Mouse (Mus musculus): ENCODE measurements at regions not wholly inside any gene's neighbourhood (a gene's known extent, or its start where the extent isn't known, plus 50 kb on each side); places are given as distances from the start of the nearest gene placed in this dataset.

DNA sequence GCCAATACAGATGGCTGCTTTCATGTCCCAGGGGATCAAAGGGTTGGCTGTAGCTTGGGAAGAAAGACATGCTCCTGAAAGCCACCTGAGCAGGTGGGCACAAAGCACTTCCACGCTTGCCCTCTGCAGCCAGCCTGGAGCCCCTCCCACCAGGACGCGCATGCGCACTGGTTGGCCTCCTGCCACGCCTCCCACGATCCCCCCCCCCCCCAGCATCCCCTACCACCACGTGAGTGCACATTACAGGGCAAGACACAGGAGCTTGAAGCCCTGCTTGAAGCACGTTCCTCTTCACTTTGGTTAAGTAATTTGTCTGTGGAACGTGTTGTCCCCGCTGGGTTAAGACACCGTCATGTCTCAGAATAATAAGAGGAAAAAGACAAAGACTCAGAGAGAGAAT lies 124.6 kb downstream of the Vegfa start:
- Histone ChIP-seq H3K79me2 (replicated peaks; ENCODE audit: control insufficient read depth, extremely low read depth, insufficient read depth, poor library complexity, severe bottlenecking) (no peaks in the 10 kb centered on the region), H3K9me3 (replicated peaks; ENCODE audit: low read length) (peaks cover 15% of the 10 kb centered on the region), H3K4me3 (replicated peaks in 1 of 3; ENCODE audit: low read depth in 2 of 3, low read length in 2 of 3, poor library complexity in 1 of 3) (no peak overlapping the region), H3K9ac (ENCODE audit: insufficient read depth, low read depth) (no peak overlapping the region), H3K27me3 (replicated peaks) (peaks cover 93% of the 10 kb centered on the region), H3K4me2 (ENCODE audit: insufficient read depth, low read depth, poor library complexity, severe bottlenecking) (no peak overlapping the region), H3K36me3 (replicated peaks in 1 of 2; ENCODE audit: control insufficient read depth in 1 of 2, insufficient read depth in 1 of 2, low read length in 1 of 2) (no peaks in the 10 kb centered on the region), H3K27ac (ENCODE audit: insufficient read depth, low read depth) (no peak overlapping the region), H3K4me1 (ENCODE audit: control insufficient read depth in 1 of 2, insufficient read depth in 2 of 2) (no peaks in the 10 kb centered on the region)
- dilution Hi-C loops (cut with MboI; ENCODE audit: extremely low pct_ligation_motif_present, extremely low pct_unique_long_range_greater_than_20kb, low sequenced_read_pairs): no loop called here
- TF ChIP-seq ZC3H11A (IDR thresholded peaks at IDR 0.05; ENCODE audit: low read depth, low read length) (no peak), NRF1 (IDR thresholded peaks at IDR 0.05; ENCODE audit: low read depth, low read length) (peak; percentile 48)
- in situ Hi-C loops (cut with MboI; ENCODE audit: low pct_ligation_motif_present, low pct_unique_long_range_greater_than_20kb, low sequenced_read_pairs): no loop called here
- DNase-seq (ENCODE audit: extremely low read depth): no peak

- Histone ChIP-seq H3K27ac (ENCODE audit: insufficient read depth, low read depth) (no peak overlapping the region), H3K27me3 (replicated peaks) (peaks cover 86% of the 10 kb centered on the region), H3K36me3 (replicated peaks in 1 of 2; ENCODE audit: control insufficient read depth in 1 of 2, insufficient read depth in 1 of 2, low read length in 1 of 2) (no peaks in the 10 kb centered on the region), H3K4me3 (replicated peaks in 1 of 3; ENCODE audit: low read depth in 2 of 3, low read length in 2 of 3, poor library complexity in 1 of 3) (no peak overlapping the region), H3K4me1 (ENCODE audit: control insufficient read depth in 1 of 2, insufficient read depth in 2 of 2) (no peaks in the 10 kb centered on the region), H3K79me2 (replicated peaks; ENCODE audit: control insufficient read depth, extremely low read depth, insufficient read depth, poor library complexity, severe bottlenecking) (no peaks in the 10 kb centered on the region), H3K4me2 (ENCODE audit: insufficient read depth, low read depth, poor library complexity, severe bottlenecking) (no peak overlapping the region), H3K9ac (ENCODE audit: insufficient read depth, low read depth) (no peak overlapping the region), H3K9me3 (replicated peaks; ENCODE audit: low read length) (peaks cover 5% of the 10 kb centered on the region)
- no peak for DNase-seq (ENCODE audit: extremely low read depth)
- in situ Hi-C loops (cut with MboI; ENCODE audit: low pct_ligation_motif_present, low pct_unique_long_range_greater_than_20kb, low sequenced_read_pairs) (no loop called here), dilution Hi-C loops (cut with MboI; ENCODE audit: extremely low pct_ligation_motif_present, extremely low pct_unique_long_range_greater_than_20kb, low sequenced_read_pairs) (no loop called here)
- TF ChIP-seq ZNF384 (IDR thresholded peaks at IDR 0.05; ENCODE audit: low read depth, low read length): no peak
- no peak for TF ChIP-seq MAZ (IDR thresholded peaks at IDR 0.05; ENCODE audit: low read depth, low read length)
- TF ChIP-seq CHD1 (IDR thresholded peaks at IDR 0.05; ENCODE audit: low read depth, low read length): no peak
- no peak for TF ChIP-seq CTCF (conservative IDR thresholded peaks at IDR 0.05 in 1 of 2, IDR thresholded peaks at IDR 0.05 in 1 of 2; ENCODE audit: low read depth in 2 of 2, low read length in 2 of 2)
- no peak for TF ChIP-seq TCF12 (IDR thresholded peaks at IDR 0.05; ENCODE audit: low read depth, low read length)
- TF ChIP-seq MXI1 (IDR thresholded peaks at IDR 0.05; ENCODE audit: low read depth, low read length): no peak
- no peak for TF ChIP-seq POLR2AphosphoS2 (IDR thresholded peaks at IDR 0.05; ENCODE audit: low read depth, low read length)
- TF ChIP-seq KAT2A (IDR thresholded peaks at IDR 0.05; ENCODE audit: insufficient replicate concordance, low read length): no peak
- no peak for TF ChIP-seq MAX (IDR thresholded peaks at IDR 0.05; ENCODE audit: low read length)
- no peak for TF ChIP-seq ZC3H11A (IDR thresholded peaks at IDR 0.05; ENCODE audit: low read depth, low read length)
- TF ChIP-seq SMC3 (IDR thresholded peaks at IDR 0.05; ENCODE audit: low read depth, low read length): no peak
- TF ChIP-seq ZMIZ1 (IDR thresholded peaks at IDR 0.05; ENCODE audit: low read depth, low read length): no peak
- no peak for TF ChIP-seq PAX5 (IDR thresholded peaks at IDR 0.05; ENCODE audit: low read length)
- no peak for TF ChIP-seq POLR2A (IDR thresholded peaks at IDR 0.05; ENCODE audit: low read depth, low read length)
- no peak for TF ChIP-seq HCFC1 (IDR thresholded peaks at IDR 0.05; ENCODE audit: low read depth, low read length)
- no peak for TF ChIP-seq USF1 (IDR thresholded peaks at IDR 0.05; ENCODE audit: low read depth, low read length)
- no peak for TF ChIP-seq NRF1 (IDR thresholded peaks at IDR 0.05; ENCODE audit: low read depth, low read length)
- no peak for TF ChIP-seq GABPA (IDR thresholded peaks at IDR 0.05; ENCODE audit: insufficient replicate concordance, low read depth, low read length)
- no peak for TF ChIP-seq TBP (conservative IDR thresholded peaks at IDR 0.05; ENCODE audit: low read depth, low read length)
- TF ChIP-seq RAD21 (IDR thresholded peaks at IDR 0.05; ENCODE audit: low read depth, low read length): no peak
Measured at GRCm38 (mm10) chr17:45905596-45905995, 126.6 kb downstream of the Vegfa start.

All from CH12.LX (cell line).